Mouse (Mus musculus): ENCODE results near the gene H2afx.

GRCm38 (mm10) chr9:44313476-44314256, 20.8 kb upstream of the H2afx start:
- TF ChIP-seq CTCF (IDR thresholded peaks at IDR 0.05; ENCODE audit: low read depth, low read length) (no peak), POLR2A (IDR thresholded peaks at IDR 0.05; ENCODE audit: extremely low read depth, insufficient read depth, low read length) (no peak)
